Mouse (Mus musculus): ENCODE results near the gene Tgtp2. TPM values are rescaled to one million over a fixed set of nuclear protein-coding genes. Genes with fewer than 3 reads are reported as not detected.
"Not testable (repeated sequence)": the region's sequence is repeated elsewhere in the genome, so short reads cannot be mapped to it uniquely, and the experiment has no call there.

Gene Tgtp2
- total and polyA plus RNA-seq, 2 experiments from 2014 or later: 0.19 TPM; not detected in 1

DNA sequence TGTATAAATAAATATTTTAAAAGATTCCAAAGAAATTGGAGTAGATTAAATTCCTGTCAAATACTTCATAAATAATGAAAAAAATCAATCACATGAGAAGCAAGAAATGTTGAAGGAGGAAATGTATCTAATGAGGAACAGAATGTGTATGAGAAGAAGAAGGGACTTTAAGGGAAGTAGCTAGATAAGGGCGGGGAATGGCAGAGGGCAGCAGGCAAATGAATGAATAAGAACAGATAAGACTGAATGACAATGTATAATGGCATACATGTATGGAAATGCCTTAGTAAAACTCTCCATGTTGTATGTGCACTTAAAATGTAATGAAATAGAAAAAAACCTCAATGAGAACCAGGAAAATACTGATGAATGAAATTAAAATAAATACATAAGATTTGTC, 4.4 kb upstream of the Tgtp2 start:
- ATAC-seq (ENCODE audit: low FRiP score): no peak
- no peak overlapping the region for H3K4me2 ChIP-seq (ENCODE audit: low read depth, low read length, poor library complexity, severe bottlenecking)
- H3K27ac ChIP-seq (ENCODE audit: low read depth, low read length): no peak overlapping the region
- H3K9me3 ChIP-seq (ENCODE audit: low read length): no peaks in the 10 kb centered on the region
- no peak overlapping the region for H3K9ac ChIP-seq (replicated peaks; ENCODE audit: low read length, poor library complexity, severe bottlenecking)
- H3K4me3 ChIP-seq (ENCODE audit: low read depth, low read length): no peak overlapping the region
- no peak for TF ChIP-seq CTCF (IDR thresholded peaks at IDR 0.05)
- no peak for DNase-seq (ENCODE audit: low spot score)
- H3K36me3 ChIP-seq (ENCODE audit: insufficient read depth, low read length): no peaks in the 10 kb centered on the region
- 93% methylated on average over 1 of the region's 1 CpGs for WGBS
- H3K4me1 ChIP-seq (ENCODE audit: insufficient read depth, low read length): no peaks in the 10 kb centered on the region
- no peaks in the 10 kb centered on the region for H3K27me3 ChIP-seq (ENCODE audit: insufficient read depth, low read length)

DNA sequence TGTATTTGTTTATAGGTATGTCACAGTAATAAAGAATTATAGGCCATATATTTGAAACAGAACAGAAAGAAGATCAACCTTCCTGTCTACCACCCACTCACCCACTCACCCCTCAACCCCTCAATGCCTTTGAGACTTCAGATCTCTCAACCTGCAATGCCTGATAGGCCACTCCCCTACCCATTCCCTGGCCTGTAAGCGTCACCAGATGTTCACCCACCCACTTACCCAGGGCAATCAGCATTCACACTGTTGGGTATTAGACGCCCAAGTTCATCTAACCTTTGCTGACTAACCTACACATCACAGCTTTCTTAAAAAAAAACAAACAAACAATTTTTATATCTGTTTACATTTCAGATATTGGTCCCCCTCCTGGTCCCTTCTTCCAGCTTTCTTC, 2.1 kb downstream of the Tgtp2 start:
- H3K4me3 ChIP-seq (ENCODE audit: low read depth, low read length); H3K4me1 ChIP-seq (ENCODE audit: insufficient read depth, low read length); DNase-seq (ENCODE audit: low spot score); H3K27me3 ChIP-seq (ENCODE audit: insufficient read depth, low read length); ATAC-seq (ENCODE audit: low FRiP score); H3K27ac ChIP-seq (ENCODE audit: low read depth, low read length); H3K9ac ChIP-seq (replicated peaks; ENCODE audit: low read length, poor library complexity, severe bottlenecking); H3K36me3 ChIP-seq (ENCODE audit: insufficient read depth, low read length); H3K4me2 ChIP-seq (ENCODE audit: low read depth, low read length, poor library complexity, severe bottlenecking); H3K9me3 ChIP-seq (ENCODE audit: low read length): not testable (repeated sequence)
- whole genome bisulfite sequencing: 93% methylated on average over 1 of the region's 2 CpGs

DNA sequence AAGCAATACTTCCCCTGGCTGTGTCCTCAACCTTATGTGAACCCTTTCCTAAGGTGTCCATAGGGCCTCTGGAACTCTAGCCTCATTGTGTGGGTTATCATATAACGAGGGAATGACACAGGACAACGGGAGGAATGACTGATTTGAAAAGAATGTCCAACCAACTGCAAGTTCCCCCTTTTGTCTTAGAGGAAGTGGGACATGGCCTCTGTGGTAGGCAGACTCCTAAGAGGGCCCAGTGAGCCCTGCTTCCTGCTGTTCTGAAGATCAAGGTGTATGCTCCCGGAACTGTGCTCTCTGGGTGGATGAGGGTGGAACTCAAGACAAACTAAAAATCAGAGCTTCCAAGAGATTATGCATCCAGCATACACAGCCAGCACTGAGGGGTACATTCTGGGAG, 3.9 kb downstream of the Tgtp2 start:
- not testable (repeated sequence) for H3K27ac ChIP-seq (ENCODE audit: low read depth, low read length); DNase-seq (ENCODE audit: low spot score); ATAC-seq (ENCODE audit: low FRiP score); H3K36me3 ChIP-seq (ENCODE audit: insufficient read depth, low read length); H3K4me2 ChIP-seq (ENCODE audit: low read depth, low read length, poor library complexity, severe bottlenecking); H3K4me3 ChIP-seq (ENCODE audit: low read depth, low read length); H3K9me3 ChIP-seq (ENCODE audit: low read length); H3K4me1 ChIP-seq (ENCODE audit: insufficient read depth, low read length); H3K27me3 ChIP-seq (ENCODE audit: insufficient read depth, low read length); H3K9ac ChIP-seq (replicated peaks; ENCODE audit: low read length, poor library complexity, severe bottlenecking)
- WGBS: 77% methylated on average over 2 of the region's 3 CpGs

DNA sequence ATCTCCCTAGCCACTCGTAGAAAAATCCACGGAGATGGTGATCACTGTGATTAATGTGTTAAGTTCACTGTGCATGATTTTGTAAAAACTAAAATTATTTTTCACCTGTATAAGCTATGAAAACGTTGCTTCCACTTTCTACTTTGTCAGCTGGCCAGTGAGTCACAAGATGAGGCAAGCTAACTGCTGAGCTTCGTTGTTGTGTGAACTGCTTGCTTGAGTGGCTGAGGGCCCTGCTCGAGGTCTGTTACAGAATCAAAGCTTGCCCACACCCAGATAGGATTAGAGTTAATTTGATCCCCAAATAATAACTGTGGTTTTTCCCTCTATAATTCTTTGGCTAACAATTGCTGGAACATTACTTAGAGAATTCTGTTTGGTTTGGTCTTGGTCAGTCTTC, 12.1 kb downstream of the Tgtp2 start:
- H3K36me3 ChIP-seq (ENCODE audit: insufficient read depth, low read length); H3K27ac ChIP-seq (ENCODE audit: low read depth, low read length); ATAC-seq (ENCODE audit: low FRiP score); DNase-seq (ENCODE audit: low spot score); H3K9me3 ChIP-seq (ENCODE audit: low read length); H3K4me1 ChIP-seq (ENCODE audit: insufficient read depth, low read length); H3K4me2 ChIP-seq (ENCODE audit: low read depth, low read length, poor library complexity, severe bottlenecking); H3K9ac ChIP-seq (replicated peaks; ENCODE audit: low read length, poor library complexity, severe bottlenecking); H3K27me3 ChIP-seq (ENCODE audit: insufficient read depth, low read length); H3K4me3 ChIP-seq (ENCODE audit: low read depth, low read length): not testable (repeated sequence)
- WGBS: no CpG with 5 or more reads among the region's 5 CpGs

DNA sequence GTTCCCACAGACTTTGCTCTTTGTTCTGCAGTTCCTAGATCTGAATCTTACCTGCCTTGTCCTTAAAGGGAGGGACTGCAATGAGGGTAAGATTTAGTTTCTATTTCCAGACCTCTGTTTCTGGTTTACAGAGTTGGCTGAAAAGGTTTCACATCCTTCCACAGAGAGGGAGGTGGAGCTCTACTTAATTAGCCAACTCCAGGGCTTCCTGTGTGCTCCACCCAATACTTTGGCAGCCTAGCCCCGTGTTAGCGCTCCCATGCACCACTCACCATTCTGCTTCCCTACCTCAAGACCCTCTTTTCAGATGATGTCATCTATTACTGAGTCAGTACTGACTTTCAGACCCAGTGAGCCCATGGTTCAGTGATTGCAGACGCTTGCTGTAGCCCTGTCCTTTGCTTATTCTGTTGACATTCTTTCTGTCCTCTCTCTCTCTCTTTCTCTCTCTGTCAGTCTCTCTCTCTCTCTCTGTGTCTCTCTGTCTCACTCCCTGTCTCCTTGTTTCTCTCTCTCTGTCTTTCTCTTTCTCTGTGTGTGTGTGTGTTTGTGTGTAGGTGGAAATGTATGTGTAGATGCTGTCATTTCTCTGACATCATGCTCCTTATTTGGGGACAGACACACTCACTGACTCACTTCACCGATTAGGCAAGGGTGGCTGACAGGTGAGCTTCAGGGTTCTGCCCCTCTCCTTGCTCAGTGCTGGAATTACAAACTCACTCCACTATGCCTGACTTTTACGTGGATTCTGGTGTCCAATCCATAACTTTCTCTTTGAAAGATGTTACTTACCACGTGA, 12.7 kb downstream of the Tgtp2 start, which contains the start of gene 9930111J21Rik2:
Gene 9930111J21Rik2, minus strand, starts transcription at position 150 of the 799 bp plus-strand sequence.
- H3K4me1 ChIP-seq (ENCODE audit: insufficient read depth, low read length); DNase-seq (ENCODE audit: low spot score); H3K4me2 ChIP-seq (ENCODE audit: low read depth, low read length, poor library complexity, severe bottlenecking); H3K9ac ChIP-seq (replicated peaks; ENCODE audit: low read length, poor library complexity, severe bottlenecking); H3K9me3 ChIP-seq (ENCODE audit: low read length); H3K27me3 ChIP-seq (ENCODE audit: insufficient read depth, low read length); ATAC-seq (ENCODE audit: low FRiP score); H3K27ac ChIP-seq (ENCODE audit: low read depth, low read length); H3K4me3 ChIP-seq (ENCODE audit: low read depth, low read length); H3K36me3 ChIP-seq (ENCODE audit: insufficient read depth, low read length): not testable (repeated sequence)
- WGBS: 71% methylated on average over 1 of the region's 6 CpGs

DNA sequence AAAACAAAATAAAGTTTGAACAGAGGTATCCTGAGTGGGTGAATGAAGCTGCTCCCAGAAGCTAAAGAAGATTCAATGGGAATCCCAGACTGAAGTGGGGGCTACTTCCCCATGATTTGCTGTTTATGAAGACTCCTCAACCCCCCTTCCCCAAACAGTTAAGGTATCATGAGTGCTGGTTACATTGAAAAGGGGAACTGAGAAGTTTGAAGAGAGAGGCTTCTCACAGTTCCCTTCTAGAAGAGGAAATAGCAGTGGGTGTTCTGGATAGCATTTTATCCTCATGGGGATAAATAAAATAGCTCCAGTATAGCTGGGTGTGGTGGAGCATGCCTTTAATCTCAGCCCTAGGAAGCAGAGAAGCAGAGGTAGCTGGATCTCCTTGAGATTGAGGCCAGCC, 13.9 kb downstream of the Tgtp2 start:
- H3K27ac ChIP-seq (ENCODE audit: low read depth, low read length); H3K4me3 ChIP-seq (ENCODE audit: low read depth, low read length); H3K27me3 ChIP-seq (ENCODE audit: insufficient read depth, low read length); ATAC-seq (ENCODE audit: low FRiP score); H3K9ac ChIP-seq (replicated peaks; ENCODE audit: low read length, poor library complexity, severe bottlenecking); H3K4me1 ChIP-seq (ENCODE audit: insufficient read depth, low read length); H3K9me3 ChIP-seq (ENCODE audit: low read length); DNase-seq (ENCODE audit: low spot score); H3K4me2 ChIP-seq (ENCODE audit: low read depth, low read length, poor library complexity, severe bottlenecking); H3K36me3 ChIP-seq (ENCODE audit: insufficient read depth, low read length): not testable (repeated sequence)

DNA sequence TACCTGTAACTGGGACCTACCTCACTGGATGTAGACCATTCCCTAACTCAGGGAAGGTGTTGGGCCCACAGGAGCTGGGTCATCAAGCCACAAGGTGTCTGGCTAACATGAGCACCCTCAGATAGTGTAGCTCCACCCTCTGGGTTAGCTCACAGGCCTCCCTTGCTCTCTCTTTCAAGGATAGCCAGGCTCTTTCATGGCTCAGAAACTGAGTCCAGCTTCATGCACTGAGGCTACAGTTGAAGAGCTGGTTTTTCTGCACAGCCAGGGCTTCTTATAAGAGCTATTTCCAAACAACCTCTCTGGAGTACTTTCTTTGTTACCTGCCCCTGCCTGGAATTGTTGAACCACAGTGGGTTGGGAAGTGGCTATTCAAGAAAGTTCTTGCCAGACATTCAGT, 51.9 kb downstream of the Tgtp2 start:
- ATAC-seq (ENCODE audit: low FRiP score); H3K9me3 ChIP-seq (ENCODE audit: low read length); H3K9ac ChIP-seq (replicated peaks; ENCODE audit: low read length, poor library complexity, severe bottlenecking); DNase-seq (ENCODE audit: low spot score); H3K27ac ChIP-seq (ENCODE audit: low read depth, low read length); H3K27me3 ChIP-seq (ENCODE audit: insufficient read depth, low read length); H3K4me3 ChIP-seq (ENCODE audit: low read depth, low read length); H3K36me3 ChIP-seq (ENCODE audit: insufficient read depth, low read length); H3K4me1 ChIP-seq (ENCODE audit: insufficient read depth, low read length); H3K4me2 ChIP-seq (ENCODE audit: low read depth, low read length, poor library complexity, severe bottlenecking): not testable (repeated sequence)
